Mouse (Mus musculus) CD4-positive, CD25-positive, alpha-beta regulatory T cell (primary cell): Measurements from ENCODE around the gene Bcl2a1c. TPM values are rescaled to one million over a fixed set of nuclear protein-coding genes. Genes with fewer than 3 reads are reported as not detected.

ENCODE experiments used
- polyA plus RNA-seq: library from polyadenylated mRNA; unstranded; fragments of 100-300 nt; shearing (Covaris generic); gene quantifications from one replicate; pipeline ENCODE4 v1.2.1, GENCODE M21; 2017

Gene Bcl2a1c
- 2.1 TPM for polyA plus RNA-seq

DNA sequence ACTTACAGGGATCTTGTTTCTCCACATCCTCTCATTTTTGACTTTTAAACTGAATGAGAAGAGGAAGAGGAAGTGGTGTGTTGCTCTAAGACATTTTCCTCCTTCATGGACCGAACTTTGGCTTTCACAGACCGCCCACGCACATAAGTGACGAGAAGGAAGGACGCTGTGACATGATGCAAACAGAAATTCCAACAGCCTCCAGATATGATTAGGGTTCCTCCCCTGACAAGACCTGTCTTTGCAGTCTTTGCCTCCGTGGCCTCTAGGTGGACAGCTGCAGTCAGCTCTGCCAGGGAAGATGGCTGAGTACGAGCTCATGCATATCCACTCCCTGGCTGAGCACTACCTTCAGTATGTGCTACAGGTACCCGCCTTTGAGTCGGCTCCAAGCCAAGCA, at the start of gene Bcl2a1c:
Gene Bcl2a1c, plus strand, starts transcription at position 281 of the 400 bp plus-strand sequence.

Other genes with a start within 250 kb of the Bcl2a1c start
- 22.4 TPM for gene Crtap, start 60.5 kb downstream of the Bcl2a1c start, polyA plus RNA-seq
- 44.5 TPM for gene Glb1, start 70.9 kb downstream of the Bcl2a1c start, polyA plus RNA-seq
- 18.5 TPM for gene Tmppe, start 71.0 kb downstream of the Bcl2a1c start, polyA plus RNA-seq
- gene Ccr4, start 174.8 kb downstream of the Bcl2a1c start, polyA plus RNA-seq, result 26.5 TPM
- gene C130032M10Rik, start 185.6 kb downstream of the Bcl2a1c start, polyA plus RNA-seq, result not detected
- gene Trim71, start 234.2 kb downstream of the Bcl2a1c start, polyA plus RNA-seq, result 0.02 TPM